Mouse (Mus musculus): ENCODE measurements around the gene Trpm8.

- TF ChIP-seq EP300 (IDR thresholded peaks at IDR 0.05; ENCODE audit: low read depth) (no peak), CTCF (IDR thresholded peaks at IDR 0.05; ENCODE audit: low read depth) (no peak)
These were observed 27.0 kb downstream of the Trpm8 start for GRCm38 (mm10) chr1:88304261-88304985.

Measured in heart, postnatal 0 days (tissue).